Mouse (Mus musculus): ENCODE results near the gene Necap2.

GRCm38 (mm10) chr4:141101855-141102254 lies 23.7 kb upstream of the Necap2 start:
- no peak for TF ChIP-seq POLR2A (IDR thresholded peaks at IDR 0.05; ENCODE audit: low read depth, low read length)
- no peak for TF ChIP-seq CTCF (IDR thresholded peaks at IDR 0.05; ENCODE audit: borderline replicate concordance, insufficient read depth, low read length)
